Mouse (Mus musculus) heart, embryonic 16.5 days (tissue): ENCODE measurements around the gene Fblim1. TPM values are rescaled to one million over a fixed set of nuclear protein-coding genes. Genes with fewer than 3 reads are reported as not detected.
A peak's percentile ranks its signal among the peaks of the same experiment; 100 is the strongest.

Experiments used
- ATAC-seq: fragments of 200-750 bp; cut with Nextera tagmentation; replicated peaks from 2 replicates; pipeline ENCODE4 v1.8.0; 2017; ENCODE audit warnings: moderate number of reproducible peaks; ENCODE audit not compliant: insufficient read depth, low FRiP score; ENCODE audit errors: extremely low read depth
- H3K27ac ChIP-seq: fragments of 300-500 bp; sonication (generic); 2 replicates; pipeline ENCODE4 v1.5.1; 2014; ENCODE audit warnings: mild to moderate bottlenecking, low read length, control low read depth, moderate library complexity
- H3K27me3 ChIP-seq: fragments of 300-500 bp; sonication (generic); 2 replicates; pipeline ENCODE4 v1.6.1; 2014; ENCODE audit warnings: low read length, mixed read lengths; ENCODE audit not compliant: control insufficient read depth, insufficient read depth
- H3K36me3 ChIP-seq: fragments of 300-500 bp; sonication (generic); 2 replicates; pipeline ENCODE4 v1.6.1; 2014; ENCODE audit not compliant: control insufficient read depth, insufficient read depth
- H3K4me1 ChIP-seq: fragments of 300-500 bp; sonication (generic); 2 replicates; pipeline ENCODE4 v1.6.1; 2014; ENCODE audit warnings: low read length, mixed read lengths; ENCODE audit not compliant: control insufficient read depth, insufficient read depth
- H3K4me2 ChIP-seq: fragments of 300-500 bp; sonication (generic); 2 replicates; pipeline ENCODE4 v1.6.1; 2014; ENCODE audit warnings: low read depth, mild to moderate bottlenecking, control low read depth, low read length
- H3K4me3 ChIP-seq: fragments of 300-500 bp; sonication (generic); 2 replicates; pipeline ENCODE4 v1.5.1; 2014; ENCODE audit warnings: mild to moderate bottlenecking, control low read depth, low read length
- H3K9ac ChIP-seq: fragments of 300-500 bp; sonication (generic); 2 replicates; pipeline ENCODE4 v1.6.1; 2014; ENCODE audit warnings: low read length, control low read depth
- H3K9me3 ChIP-seq: fragments of 300-500 bp; sonication (generic); replicated peaks from 2 replicates; pipeline ENCODE4 v1.6.1; 2016; ENCODE audit warnings: low read length; ENCODE audit not compliant: control insufficient read depth
- WGBS: fragments of 180-500 bp; shearing (Covaris S2); extraction: QIAGEN DNeasy Blood & Tissue Kit; methylation state at CpG from one replicate; pipeline ENCODE4 v1.1.7; 2014; 5-methylcytosine and 5-hydroxymethylcytosine counted together
- polyA plus RNA-seq: library from polyadenylated mRNA; unstranded; fragments of >200 nt; fragmentation: Nextera tagmentation; extraction: Ambion mirVana; gene quantifications from 2 replicates; pipeline ENCODE4 v1.2.1, GENCODE M21; 2015

Fblim1 gene
- polyA plus RNA-seq, 1 experiment from 2014 or later = 46.9 TPM

- Histone ChIP-seq H3K36me3 (peaks cover 21% of the 10 kb centered on the region), H3K9ac (no peak overlapping the region)
- ATAC-seq = no peak
Observed at GRCm38 (mm10) chr4:141576877-141577276, 29.0 kb downstream of the Fblim1 start.

GRCm38 (mm10) chr4:141576404-141576803 lies 29.5 kb downstream of the Fblim1 start:
- peaks cover 21% of the 10 kb centered on the region for H3K36me3 ChIP-seq
- H3K9ac ChIP-seq = no peak overlapping the region
- peaks cover 11% of the 10 kb centered on the region for H3K4me1 ChIP-seq
- no peak overlapping the region for H3K4me3 ChIP-seq
- H3K4me2 ChIP-seq = no peak overlapping the region
- ATAC-seq = no peak
- 79% methylated on average over 11 of the region's 11 CpGs for WGBS
- no peak overlapping the region for H3K27ac ChIP-seq
- no peaks in the 10 kb centered on the region for H3K27me3 ChIP-seq
- 0 out of 2 replicates have a peak, but pooled peaks cover 3% of the 10 kb centered on the region for H3K9me3 ChIP-seq

More at GRCm38 (mm10) chr4:141576877-141577276, 29.0 kb downstream of the Fblim1 start:
- Histone ChIP-seq H3K27ac (no peak overlapping the region), H3K4me2 (no peak overlapping the region), H3K4me1 (peaks cover 11% of the 10 kb centered on the region), H3K4me3 (no peak overlapping the region), H3K27me3 (no peaks in the 10 kb centered on the region), H3K9me3 (0 out of 2 replicates have a peak, but pooled peaks cover 3% of the 10 kb centered on the region)
- WGBS = 89% methylated on average over 7 of the region's 7 CpGs

DNA sequence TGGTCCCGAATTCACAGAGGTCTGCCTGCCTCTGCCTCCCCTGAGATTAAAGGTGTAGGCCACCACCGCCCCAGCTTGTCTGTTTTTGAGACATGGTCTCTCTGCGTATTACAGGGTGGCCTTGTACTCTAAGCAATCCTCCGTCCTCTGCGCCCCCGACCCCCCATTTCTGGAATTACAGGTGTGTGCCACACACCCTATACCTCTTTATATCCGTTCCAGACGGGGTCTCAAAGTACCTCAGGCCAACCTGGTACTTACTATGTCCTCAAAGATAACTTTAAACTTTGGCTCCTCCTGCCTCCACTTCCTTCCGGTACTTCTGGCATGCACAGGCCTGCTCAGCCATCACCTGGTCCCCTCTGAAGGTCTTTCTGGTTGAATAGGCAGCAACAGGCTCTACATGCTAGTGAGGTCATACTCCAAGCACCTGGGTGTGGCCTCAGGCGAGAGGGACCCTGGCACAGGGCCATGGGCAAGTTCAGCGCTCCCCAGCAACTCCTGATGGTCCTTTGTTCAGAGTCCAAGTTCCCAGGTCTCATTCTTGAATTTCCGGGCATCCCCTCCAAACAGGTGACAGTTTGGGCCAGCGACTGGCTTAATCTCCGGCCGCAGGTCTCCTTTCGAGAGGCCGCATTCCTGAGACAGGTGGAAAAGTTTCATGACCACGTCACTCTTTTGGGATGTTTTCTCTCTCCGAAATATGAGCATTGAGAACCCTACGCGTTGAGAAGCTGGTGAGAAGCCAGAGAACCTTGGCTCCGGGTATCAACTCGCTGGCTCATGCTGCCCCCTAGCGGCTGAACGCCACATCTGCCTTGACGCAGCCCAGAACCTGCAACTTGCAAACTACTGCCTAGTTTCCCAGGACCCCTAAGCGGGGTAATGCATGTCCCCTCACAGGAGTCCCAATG lies 30.9 kb downstream of the Fblim1 start:
- peak overlapping the region; percentile 33; the same call in 1 of the 2 replicates for H3K9ac ChIP-seq
- peaks cover 15% of the 10 kb centered on the region for H3K36me3 ChIP-seq
- peaks cover 14% of the 10 kb centered on the region for H3K4me1 ChIP-seq
- 0 out of 2 replicates have a peak, but pooled peaks have one; percentile 24 for ATAC-seq
- peak overlapping the region; percentile 56 for H3K4me2 ChIP-seq
- no peak overlapping the region for H3K27ac ChIP-seq
- 33% methylated on average over 27 of the region's 27 CpGs for WGBS
- H3K9me3 ChIP-seq = 0 out of 2 replicates have a peak, but pooled peaks cover 3% of the 10 kb centered on the region
- no peak overlapping the region for H3K4me3 ChIP-seq
- no peaks in the 10 kb centered on the region for H3K27me3 ChIP-seq

DNA sequence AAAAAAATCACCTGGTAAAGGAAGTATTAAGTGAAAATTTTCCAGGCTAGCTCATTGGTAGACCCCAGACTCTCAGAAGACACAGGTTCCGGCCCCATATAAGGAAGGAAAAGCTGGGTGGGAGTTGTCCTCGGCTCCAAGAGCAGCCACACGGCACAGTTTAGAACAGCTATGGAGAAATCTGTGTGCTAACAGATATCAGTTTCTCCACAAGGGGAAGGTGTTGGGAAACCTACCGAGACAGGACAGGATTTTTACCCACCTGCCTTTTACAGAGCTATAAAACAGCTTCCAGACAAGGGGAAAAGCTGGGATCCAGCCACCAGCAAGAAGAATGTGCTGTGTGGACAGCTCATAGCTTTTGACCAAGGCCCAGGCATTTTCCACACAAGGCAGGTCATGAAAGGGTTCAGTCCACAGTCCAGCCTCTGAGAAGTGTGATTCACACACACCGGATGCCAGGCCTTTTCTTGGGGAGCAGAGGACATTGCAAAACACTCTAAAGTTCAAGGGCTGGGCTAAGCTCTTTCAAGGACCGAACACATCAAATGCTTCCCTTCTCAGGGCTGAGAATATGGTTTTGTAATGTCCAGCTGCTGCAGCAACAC lies 32.4 kb downstream of the Fblim1 start:
- no peak overlapping the region for H3K4me2 ChIP-seq
- 33% methylated on average over 6 of the region's 6 CpGs for WGBS
- peaks cover 18% of the 10 kb centered on the region for H3K4me1 ChIP-seq
- ATAC-seq = no peak
- H3K36me3 ChIP-seq = peaks cover 13% of the 10 kb centered on the region
- H3K27me3 ChIP-seq = no peaks in the 10 kb centered on the region
- H3K9ac ChIP-seq = 0 out of 2 replicates have a peak overlapping the region, but pooled peaks have one; percentile 9
- peak overlapping the region; percentile 55; the same call in 1 of the 2 replicates for H3K27ac ChIP-seq
- H3K4me3 ChIP-seq = no peak overlapping the region
- H3K9me3 ChIP-seq = 0 out of 2 replicates have a peak, but pooled peaks cover 3% of the 10 kb centered on the region

GRCm38 (mm10) chr4:141572668-141573358 lies 33.1 kb downstream of the Fblim1 start:
- WGBS = 76% methylated on average over 7 of the region's 7 CpGs
- Histone ChIP-seq H3K27ac (peak overlapping the region; percentile 55; the same call in 1 of the 2 replicates), H3K4me1 (peaks cover 18% of the 10 kb centered on the region), H3K9ac (no peak overlapping the region), H3K4me2 (no peak overlapping the region), H3K9me3 (0 out of 2 replicates have a peak, but pooled peaks cover 3% of the 10 kb centered on the region), H3K27me3 (no peaks in the 10 kb centered on the region), H3K36me3 (peaks cover 12% of the 10 kb centered on the region), H3K4me3 (no peak overlapping the region)
- 0 out of 2 replicates have a peak, but pooled peaks have one; percentile 4 for ATAC-seq

- peaks cover 3% of the 10 kb centered on the region for H3K36me3 ChIP-seq
- ATAC-seq = no peak
- H3K27ac ChIP-seq = no peak overlapping the region
- H3K4me1 ChIP-seq = peaks cover 18% of the 10 kb centered on the region
- 75% methylated on average over 10 of the region's 10 CpGs for WGBS
- H3K4me2 ChIP-seq = no peak overlapping the region
- no peaks in the 10 kb centered on the region for H3K27me3 ChIP-seq
- H3K9me3 ChIP-seq = 0 out of 2 replicates have a peak, but pooled peaks cover 2% of the 10 kb centered on the region
- H3K9ac ChIP-seq = no peak overlapping the region
- H3K4me3 ChIP-seq = no peak overlapping the region
Observed at GRCm38 (mm10) chr4:141571934-141572333, 34.0 kb downstream of the Fblim1 start.

DNA sequence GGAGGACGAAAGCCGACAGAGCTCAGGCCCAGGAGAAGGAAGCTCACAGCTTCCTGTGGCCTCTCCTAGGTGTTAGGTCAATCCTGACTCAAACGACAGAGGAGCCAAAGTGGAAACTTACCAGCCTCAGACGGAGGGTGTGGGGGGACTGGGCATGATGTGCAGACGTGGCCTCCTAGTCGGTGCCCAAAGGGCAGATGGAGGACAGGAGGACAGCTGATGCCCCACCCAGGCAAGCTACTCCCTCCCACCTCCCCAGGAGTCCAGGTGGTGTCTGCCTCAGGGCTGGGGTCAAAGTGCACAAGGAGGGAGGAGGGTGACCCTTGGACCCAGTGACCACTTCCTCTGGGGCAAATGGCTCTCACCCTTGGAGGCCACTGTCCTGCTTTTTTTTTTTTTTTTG lies 34.6 kb downstream of the Fblim1 start:
- H3K9ac ChIP-seq = no peak overlapping the region
- no peak overlapping the region for H3K27ac ChIP-seq
- H3K4me1 ChIP-seq = peaks cover 18% of the 10 kb centered on the region
- no peaks in the 10 kb centered on the region for H3K36me3 ChIP-seq
- H3K9me3 ChIP-seq = no peaks in the 10 kb centered on the region
- no peak overlapping the region for H3K4me3 ChIP-seq
- H3K27me3 ChIP-seq = no peaks in the 10 kb centered on the region
- H3K4me2 ChIP-seq = no peak overlapping the region
- WGBS = 52% methylated on average over 6 of the region's 6 CpGs
- ATAC-seq = 0 out of 2 replicates have a peak, but pooled peaks have one; percentile 24

DNA sequence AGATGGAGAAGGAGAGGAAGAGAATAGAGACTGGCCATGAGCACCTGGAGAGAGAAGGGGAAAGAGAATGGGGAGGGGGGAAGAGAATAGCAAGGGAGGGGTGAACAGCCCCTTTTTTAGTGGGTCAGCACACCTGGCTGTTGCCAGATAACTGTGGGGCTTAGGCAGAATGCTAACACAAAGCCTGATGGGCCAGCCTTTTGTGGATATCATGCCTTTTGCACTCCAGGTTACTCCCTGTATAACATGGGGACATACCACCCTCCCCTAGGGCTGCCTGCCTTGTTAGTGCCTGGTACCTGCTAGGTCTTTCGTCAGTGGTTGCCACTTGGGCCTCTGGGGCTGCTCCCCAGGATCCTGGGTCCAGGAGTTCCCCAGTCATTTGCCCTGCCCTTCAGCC lies 35.1 kb downstream of the Fblim1 start:
- H3K27me3 ChIP-seq = no peaks in the 10 kb centered on the region
- ATAC-seq = no peak
- H3K9me3 ChIP-seq = no peaks in the 10 kb centered on the region
- no peak overlapping the region for H3K4me3 ChIP-seq
- WGBS = 83% methylated on average over 1 of the region's 1 CpGs
- H3K36me3 ChIP-seq = no peaks in the 10 kb centered on the region
- H3K9ac ChIP-seq = no peak overlapping the region
- H3K27ac ChIP-seq = no peak overlapping the region
- H3K4me2 ChIP-seq = no peak overlapping the region
- H3K4me1 ChIP-seq = peaks cover 18% of the 10 kb centered on the region
